Mouse (Mus musculus) layer of hippocampus, adult 9-10 months (tissue): ENCODE measurements around the gene Nol6.

ENCODE experiments used
- DNase-seq: peaks from one replicate; pipeline ENCODE4 v3.0.0; 2022; ENCODE audit warnings: low spot score

The Nol6 gene

DNA sequence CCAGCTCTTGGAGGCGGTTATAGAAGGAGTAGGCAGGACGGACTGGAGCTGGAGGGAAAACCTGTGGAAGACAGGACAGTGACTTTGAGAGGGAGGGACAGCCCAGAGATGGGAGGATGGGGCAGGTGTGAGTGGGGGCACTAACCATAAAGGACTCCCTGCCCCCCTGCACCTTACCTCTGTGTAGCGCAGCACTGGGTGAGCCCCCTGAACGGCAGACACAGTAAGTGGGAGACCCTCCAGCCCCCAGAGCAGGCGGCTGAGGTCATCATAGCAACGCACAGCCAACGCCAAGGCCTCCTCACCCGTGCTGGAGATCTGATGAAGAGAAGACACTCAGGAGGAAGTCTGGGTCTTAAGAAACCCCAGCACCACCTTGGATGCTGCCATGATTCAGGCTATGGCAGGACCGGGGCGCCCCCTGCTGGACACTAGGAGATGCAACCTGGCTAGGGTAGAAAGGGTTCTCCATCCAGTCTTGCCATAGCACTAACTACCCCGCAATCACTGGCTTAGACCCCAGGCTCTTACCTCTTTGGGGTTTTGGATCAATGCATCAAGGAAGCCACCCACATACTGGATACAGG, 5.5 kb downstream of the Nol6 start:
- DNase-seq, result no peak

DNA sequence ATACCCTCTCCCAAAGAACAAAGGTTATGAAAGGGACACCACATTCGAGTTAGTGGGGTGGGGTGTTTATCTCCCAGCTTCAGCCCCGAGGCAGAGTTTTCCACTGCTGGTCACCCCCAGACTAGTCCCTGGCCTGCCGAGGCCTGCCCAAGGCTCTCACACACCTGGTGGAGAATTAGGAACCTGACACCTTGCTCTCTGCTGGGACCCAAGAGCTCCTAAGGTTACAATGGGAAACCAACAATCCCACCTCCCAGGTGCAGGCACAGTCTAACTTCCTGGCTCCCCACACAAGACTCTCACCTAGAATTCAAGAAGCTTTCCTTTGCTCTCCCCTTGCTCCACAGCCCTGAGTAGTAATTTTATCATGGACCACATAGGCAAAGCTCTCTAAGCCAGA, 7.4 kb downstream of the Nol6 start:
- no peak for DNase-seq

DNA sequence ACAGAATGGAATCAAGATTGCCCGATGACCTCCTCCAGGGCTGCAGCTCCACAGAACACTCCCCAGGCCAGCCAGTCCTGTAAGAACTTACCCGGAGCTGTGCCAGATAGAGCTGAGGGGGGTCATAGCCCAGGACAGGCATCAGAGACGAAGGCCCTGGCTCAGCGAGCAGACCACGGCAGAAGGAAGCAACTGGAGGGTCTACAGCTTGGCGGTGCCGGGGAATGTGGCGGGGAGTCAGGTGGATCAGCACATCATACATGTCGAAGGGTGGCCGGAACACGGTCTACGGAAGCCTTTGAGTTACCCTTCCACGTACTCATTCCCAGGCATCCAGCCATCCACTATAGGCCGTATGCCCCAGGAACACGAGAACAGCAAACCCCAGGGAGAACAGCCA, 8.5 kb downstream of the Nol6 start:
- DNase-seq, result no peak

DNA sequence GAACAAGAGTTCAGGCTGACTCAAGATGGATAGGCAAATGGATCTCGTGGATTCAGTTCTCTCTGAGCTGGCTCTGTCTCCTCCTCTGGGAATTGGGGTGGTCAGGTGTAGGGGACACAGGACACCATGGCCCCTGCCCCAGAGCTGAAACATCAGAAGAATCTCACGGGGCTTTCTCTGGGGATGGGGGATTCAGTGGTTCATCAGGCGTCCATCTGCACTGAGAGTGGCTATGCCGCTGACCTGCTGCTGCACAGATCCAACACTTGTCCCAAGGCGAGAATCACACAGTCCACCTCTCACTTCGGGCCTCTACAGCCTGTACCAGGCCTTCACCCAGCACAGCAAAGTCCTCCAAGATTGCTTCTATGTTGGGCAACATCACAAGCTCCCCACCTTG, 9.2 kb downstream of the Nol6 start:
- DNase-seq, result no peak

DNA sequence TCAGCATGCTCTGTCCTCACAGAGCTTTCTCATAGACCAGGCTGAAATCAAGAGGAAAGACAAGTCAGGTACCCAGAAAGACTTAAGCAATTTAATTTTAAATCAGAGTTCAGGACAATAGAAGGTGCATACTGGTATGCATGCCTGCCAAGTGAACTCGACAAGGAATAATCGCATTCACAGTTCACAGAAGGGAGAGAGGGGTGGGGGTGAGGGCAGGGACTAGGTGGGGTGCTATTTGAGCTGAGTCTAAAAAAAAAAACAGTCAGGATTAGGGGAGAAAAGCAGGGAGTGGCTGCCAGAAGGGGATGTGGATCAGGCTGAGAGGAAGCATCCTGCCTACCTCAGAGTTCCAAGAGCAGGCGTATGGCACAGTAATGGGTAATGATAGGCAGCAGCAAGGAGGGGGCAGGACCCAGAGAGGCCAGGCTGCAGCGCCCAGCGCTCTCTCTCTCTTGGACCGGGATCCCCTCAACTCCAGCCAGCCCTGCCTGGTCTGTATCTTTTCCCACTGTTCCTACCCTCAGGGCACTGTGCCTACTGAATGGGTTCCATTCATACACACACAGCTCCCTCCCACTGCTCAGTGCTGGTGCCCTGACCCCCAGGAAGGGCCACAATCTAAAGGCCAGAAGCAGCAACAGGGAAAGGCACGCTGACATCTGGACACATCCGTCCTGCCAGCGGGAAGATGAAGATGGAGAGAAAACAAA, 9.7 kb downstream of the Nol6 start:
- no peak for DNase-seq

GRCm38 (mm10) chr4:41108717-41109425, 15.4 kb downstream of the Nol6 start:
- no peak for DNase-seq

DNA sequence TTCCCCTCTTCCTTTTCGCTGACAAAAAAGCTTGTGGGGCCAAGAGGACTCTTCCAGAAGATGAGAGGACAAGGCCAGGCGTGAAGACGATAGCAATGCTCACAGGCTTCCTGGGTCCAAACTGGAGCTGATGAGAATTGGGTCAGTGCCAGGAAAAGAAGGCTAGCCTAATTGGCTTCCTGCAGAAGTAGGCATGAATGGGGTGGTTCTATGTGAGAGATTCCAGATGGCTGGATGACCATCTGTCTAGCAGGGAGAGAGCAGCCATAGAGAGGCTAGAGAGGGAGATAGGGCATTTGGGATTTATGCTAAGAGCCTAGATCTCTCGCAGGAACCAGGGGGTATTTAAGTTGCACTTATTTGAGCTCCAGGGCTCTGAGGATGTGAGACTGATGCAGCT, 16.8 kb downstream of the Nol6 start:
- no peak for DNase-seq

GRCm38 (mm10) chr4:41102901-41103300, 21.4 kb downstream of the Nol6 start:
- no peak for DNase-seq

GRCm38 (mm10) chr4:41100986-41101385, 23.3 kb downstream of the Nol6 start:
- DNase-seq, result no peak

GRCm38 (mm10) chr4:41098577-41098951, 25.7 kb downstream of the Nol6 start:
- no peak for DNase-seq

GRCm38 (mm10) chr4:41097871-41098576, 26.2 kb downstream of the Nol6 start, which contains the start of gene Aqp3:
Aqp3 (minus strand) TSS chr4:41098183.
- DNase-seq, result no peak

DNA sequence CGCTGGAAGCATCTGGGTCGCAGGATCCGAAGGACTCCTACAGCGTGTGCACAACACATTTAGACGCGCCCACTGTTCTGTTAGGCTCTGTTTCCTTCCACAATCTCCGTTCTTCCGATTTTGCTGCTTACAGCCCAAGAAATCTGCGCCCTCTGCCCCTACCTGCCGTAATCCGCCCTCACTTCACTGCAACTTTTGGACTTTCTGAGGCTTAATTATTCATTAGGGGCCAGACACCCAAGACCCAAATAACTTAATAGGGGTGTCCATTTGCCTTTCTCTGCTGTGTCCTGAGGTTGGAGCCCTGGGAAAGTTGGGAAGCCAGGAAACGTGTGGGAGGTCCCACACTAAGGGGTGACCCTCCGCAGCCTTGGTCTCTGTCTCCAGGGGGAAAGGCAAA, 26.9 kb downstream of the Nol6 start:
- no peak for DNase-seq

DNA sequence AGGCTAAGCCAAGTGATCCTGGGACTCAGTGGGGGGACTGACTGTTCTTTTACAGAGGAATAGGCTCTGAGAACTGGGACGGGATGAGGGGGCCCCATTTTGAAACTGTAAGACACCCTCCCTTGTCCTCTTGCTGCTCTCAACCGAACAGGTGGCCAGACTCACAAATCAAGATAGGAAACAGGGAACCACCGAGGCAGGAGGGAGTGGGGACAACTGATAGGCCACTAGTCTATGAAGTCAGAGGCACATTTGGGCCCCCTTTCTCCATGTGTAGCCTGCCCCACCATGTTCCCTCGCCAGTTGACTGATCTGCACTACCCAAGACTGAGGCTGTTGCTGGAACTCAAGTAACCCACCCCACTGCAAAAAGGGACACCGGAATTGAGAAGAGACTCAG, 27.5 kb downstream of the Nol6 start:
- no peak for DNase-seq

GRCm38 (mm10) chr4:41096169-41096568, 28.1 kb downstream of the Nol6 start:
- DNase-seq, result no peak

GRCm38 (mm10) chr4:41094361-41094760, 29.9 kb downstream of the Nol6 start:
- DNase-seq, result no peak

DNA sequence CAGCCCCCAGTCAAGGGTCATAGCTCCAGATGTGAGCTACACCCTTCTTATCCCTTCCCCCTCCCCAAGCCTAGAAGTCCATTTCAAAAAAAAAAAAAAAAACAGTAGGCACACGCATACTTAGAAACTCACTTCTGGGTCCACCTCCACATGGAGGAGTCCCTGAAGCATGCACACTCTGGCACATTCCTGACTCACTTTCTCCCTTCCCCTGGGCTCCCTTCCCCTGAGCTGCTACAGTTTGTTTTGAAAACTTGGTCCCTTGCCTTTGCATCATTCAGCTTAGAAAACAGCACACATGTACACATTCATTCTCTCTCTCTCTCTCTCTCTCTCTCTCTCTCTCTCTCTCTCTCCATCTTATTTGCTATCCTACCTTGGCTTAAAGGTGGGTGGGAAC, 31.3 kb downstream of the Nol6 start:
- no peak for DNase-seq

DNA sequence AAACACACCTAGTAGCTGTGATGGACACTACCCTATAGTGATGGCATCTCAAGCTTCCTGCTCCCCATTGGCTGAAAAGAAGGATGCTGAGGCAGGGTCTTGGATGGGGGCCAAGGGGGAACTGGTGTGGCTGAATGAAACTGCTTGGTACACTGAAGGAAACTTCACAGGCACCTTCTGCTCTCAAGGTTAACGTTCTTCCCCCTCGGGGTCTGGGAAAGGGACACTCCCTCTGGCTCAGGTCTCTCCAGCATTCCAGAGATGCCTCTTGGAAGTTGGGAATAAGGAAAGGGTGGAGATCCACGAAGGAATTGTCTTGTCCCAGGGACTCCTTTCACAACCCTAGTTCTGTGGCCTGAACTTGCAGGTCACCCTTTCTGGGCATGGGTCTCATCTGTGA, 32.9 kb downstream of the Nol6 start:
- no peak for DNase-seq

DNA sequence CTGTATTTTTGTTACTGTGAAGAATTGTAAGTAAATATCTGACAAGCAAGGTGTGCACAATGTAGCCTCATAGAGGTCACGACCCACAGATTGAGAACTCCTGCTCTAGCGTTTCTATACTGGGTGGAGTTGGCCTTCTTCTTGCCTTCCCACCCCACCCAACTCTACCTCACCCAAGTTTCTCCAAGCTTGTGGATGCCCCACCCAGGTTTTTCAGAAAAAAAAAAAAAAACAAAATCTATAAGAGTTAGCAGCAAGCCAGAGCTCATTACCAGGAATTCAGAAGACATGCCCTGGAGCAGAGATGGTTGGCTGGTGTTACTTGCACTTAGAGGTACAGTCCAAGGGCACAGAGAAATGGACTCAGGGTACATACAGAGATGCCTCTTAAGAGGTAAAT, 34.5 kb downstream of the Nol6 start:
- DNase-seq, result no peak

- no peak for DNase-seq
Measured at GRCm38 (mm10) chr4:41089189-41089588, 35.1 kb downstream of the Nol6 start.

GRCm38 (mm10) chr4:41087459-41088298, 36.6 kb downstream of the Nol6 start:
- no peak for DNase-seq

GRCm38 (mm10) chr4:41086947-41087346, 37.3 kb downstream of the Nol6 start:
- no peak for DNase-seq

GRCm38 (mm10) chr4:41084819-41085218, 39.4 kb downstream of the Nol6 start:
- DNase-seq, result no peak
